Mouse (Mus musculus): Measurements from ENCODE around the gene Spink4. TPM values are rescaled to one million over a fixed set of nuclear protein-coding genes. Genes with fewer than 3 reads are reported as not detected.
A peak's percentile ranks its signal among the peaks of the same experiment; 100 is the strongest.

The Spink4 gene
- not detected for total RNA-seq (2021)

DNA sequence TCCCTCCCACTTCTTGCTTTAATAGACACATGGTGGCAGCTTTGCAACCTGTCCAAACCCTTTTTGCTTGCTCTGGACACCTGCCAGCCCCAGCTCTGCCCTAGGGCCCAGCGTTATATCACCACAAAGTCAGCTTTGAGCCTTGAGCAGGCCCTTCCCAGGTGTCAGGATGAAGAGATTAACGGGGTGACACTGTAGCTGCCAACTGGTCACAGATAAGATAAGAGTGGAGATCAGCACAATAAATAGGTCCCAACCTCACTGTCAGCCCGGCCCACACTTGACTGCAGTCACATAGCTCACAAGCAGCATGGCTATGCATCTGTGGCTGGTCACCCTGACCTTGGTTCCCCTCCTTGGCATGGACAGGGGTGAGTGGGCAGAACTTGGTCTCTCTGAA, at the start of gene Spink4:
TSS of gene Spink4 (plus strand) at position 268 of the 400 bp plus-strand sequence.
- intact Hi-C loops (cut with DNase I): no loop called here

DNA sequence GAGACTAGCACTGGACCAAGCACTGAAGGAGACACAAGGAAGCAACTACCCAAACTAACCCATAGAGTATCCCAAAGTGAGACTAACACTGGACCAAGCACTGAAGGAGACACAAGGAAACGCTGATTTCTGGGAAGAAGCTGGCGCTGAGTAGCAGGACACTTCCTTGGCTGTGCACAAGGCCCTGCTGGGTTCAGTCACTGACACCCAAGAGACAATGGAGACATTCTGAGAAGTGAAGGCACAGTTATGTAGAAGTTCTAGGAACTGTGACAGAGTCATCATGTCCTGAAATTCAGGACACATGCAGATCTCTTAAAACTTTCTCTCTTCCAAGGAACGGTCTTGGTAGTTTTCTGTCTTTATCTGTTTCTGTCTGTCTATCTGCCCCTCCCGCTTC, 49.6 kb upstream of the Spink4 start:
- no peak for DNase-seq (ENCODE audit: low spot score in 2 of 2)
- intact Hi-C loops (cut with DNase I): no loop called here

More for the DNA sequence above, at the start of gene Spink4:
- no peak for DNase-seq (ENCODE audit: low spot score in 2 of 2)

DNA sequence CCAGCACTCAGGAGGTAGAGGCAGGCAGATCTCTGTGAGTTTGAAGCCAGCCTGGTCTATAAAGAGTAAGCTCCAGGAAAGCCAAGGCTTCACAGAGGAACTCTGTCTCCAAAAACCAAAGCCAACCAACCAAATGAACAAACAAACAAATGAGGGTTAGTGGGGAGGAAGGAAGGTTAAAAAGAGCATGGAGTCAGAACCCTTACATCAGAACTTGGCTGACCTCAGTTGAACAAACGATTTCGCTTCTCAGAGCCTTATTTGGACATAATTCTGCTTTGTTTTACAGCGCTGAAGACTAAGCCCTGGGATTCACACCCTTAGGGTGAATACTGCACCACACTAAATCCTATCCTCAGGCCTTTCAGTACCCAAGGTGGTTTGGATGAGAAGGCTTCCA, 47.7 kb upstream of the Spink4 start:
- intact Hi-C loops (cut with DNase I): no loop called here
- DNase-seq (ENCODE audit: low spot score in 2 of 2): no peak

DNA sequence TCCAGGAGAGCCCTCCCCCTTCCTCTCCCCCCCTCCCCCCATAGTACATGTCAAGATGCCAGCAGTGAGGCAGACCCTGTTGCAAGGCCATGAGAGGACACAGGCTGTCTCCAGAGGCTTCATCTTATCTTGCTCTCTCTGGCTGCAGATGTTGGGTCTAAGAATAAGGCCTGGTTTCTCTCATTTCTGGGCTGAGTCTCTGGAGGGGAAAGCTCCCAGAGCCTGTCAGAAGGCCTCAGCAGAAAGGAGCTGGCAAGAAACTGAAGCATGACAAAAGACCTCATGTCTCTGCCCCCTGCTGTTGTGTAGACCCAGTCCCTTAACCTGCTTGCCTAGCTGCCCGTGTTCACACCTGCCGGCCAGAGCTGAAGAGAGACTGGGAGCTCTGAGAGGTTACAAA, 46.5 kb upstream of the Spink4 start:
- DNase-seq (ENCODE audit: low spot score in 2 of 2): no peak
- intact Hi-C loops (cut with DNase I): no loop called here

- no peak for DNase-seq (ENCODE audit: low spot score in 2 of 2)
Observed at GRCm38 (mm10) chr4:40874151-40874600, 45.7 kb upstream of the Spink4 start.

DNA sequence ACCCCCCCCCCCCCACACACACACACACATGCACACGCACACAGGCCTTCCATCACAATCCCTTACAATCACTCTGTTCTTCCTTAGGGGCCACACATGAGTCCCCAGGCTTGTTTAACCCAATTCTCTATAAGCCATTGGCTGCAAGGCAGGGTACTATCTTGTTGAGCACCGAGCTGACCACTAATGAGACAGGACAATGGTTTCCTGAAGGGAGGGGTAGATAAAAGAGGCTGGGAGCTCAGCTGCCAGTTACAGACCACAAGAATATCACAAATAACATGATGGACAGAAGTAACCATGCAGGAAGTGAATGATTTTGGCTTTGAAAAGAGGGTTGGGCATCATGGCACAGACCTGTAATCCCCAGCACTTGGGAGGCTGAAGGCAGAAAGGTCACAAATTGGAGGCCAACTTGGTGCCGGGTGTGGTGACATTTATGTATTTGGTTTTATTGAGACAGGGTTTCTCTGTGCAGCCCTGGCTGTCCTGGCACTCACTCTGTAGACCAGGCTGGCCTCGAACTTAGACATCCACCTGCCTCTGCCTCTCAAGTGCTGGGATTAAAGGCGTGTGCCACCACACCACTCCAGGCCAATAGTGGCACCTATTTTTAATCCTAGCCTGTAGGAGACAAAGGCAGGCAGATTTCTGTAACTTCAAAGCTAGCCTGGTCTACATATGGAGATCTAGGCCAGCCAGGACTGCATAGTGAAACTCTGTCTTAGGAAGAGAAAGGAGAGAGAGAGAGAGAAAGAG, 44.9 kb upstream of the Spink4 start:
- DNase-seq (ENCODE audit: low spot score in 2 of 2): no peak
- intact Hi-C loops (cut with DNase I): no loop called here

More at GRCm38 (mm10) chr4:40874151-40874600, 45.7 kb upstream of the Spink4 start:
- intact Hi-C loops (cut with DNase I): no loop called here

- intact Hi-C loops (cut with DNase I): no loop called here
- DNase-seq (ENCODE audit: low spot score in 2 of 2): peak; percentile 83 to 85
Observed at GRCm38 (mm10) chr4:40875842-40876241, 44.0 kb upstream of the Spink4 start.

DNA sequence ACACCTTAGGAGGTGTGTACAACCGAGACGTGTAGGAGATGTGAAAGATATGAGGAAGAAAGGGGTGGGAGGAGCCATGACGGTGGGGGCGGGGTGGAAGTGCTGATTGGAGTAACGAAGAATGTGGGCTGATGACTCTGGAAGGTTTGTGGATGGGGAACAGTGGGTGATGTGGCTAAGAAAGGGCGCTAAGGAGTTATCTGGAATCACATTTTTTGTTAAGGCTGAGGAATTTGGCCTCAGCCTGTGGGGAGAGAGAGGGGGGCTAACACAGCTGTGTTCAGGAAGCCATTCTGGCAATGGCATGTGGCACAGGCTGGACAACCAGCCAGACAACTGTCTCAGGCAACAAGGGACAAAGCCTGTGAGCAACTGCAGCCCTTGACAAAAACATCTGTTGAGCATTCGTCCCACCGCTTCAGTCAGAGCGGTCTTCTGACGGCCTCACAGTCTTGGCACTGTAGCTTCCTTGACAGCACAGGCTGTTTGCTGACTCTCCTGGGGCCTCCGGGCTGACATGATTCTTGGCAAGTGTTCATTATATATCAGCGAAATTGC, 43.0 kb upstream of the Spink4 start:
- no peak for DNase-seq (ENCODE audit: low spot score in 2 of 2)
- intact Hi-C loops (cut with DNase I): no loop called here

DNA sequence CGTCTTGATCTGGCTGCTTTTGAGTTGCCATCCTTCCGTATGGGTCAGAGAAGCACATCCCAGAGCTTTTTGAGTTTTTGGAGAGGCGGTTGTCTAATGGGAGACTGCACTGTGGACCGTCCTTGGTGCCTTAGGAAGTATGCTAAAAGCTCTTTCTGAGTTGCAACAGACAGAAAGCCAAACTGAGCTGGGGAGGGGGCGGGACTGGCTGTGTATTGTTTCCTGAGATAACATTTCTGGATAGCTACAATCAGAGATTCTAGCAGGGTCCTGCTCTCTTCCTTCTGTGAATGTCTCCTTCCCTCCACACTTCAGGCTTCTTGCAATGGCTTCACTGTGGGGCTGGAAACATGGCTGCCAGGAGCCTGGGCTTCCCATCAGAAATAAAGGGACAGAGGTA, 42.3 kb upstream of the Spink4 start:
- DNase-seq (ENCODE audit: low spot score in 2 of 2): no peak
- intact Hi-C loops (cut with DNase I): no loop called here

- no peak for DNase-seq (ENCODE audit: low spot score in 2 of 2)
- intact Hi-C loops (cut with DNase I): no loop called here
Observed at GRCm38 (mm10) chr4:40883200-40883599, 36.7 kb upstream of the Spink4 start.

DNA sequence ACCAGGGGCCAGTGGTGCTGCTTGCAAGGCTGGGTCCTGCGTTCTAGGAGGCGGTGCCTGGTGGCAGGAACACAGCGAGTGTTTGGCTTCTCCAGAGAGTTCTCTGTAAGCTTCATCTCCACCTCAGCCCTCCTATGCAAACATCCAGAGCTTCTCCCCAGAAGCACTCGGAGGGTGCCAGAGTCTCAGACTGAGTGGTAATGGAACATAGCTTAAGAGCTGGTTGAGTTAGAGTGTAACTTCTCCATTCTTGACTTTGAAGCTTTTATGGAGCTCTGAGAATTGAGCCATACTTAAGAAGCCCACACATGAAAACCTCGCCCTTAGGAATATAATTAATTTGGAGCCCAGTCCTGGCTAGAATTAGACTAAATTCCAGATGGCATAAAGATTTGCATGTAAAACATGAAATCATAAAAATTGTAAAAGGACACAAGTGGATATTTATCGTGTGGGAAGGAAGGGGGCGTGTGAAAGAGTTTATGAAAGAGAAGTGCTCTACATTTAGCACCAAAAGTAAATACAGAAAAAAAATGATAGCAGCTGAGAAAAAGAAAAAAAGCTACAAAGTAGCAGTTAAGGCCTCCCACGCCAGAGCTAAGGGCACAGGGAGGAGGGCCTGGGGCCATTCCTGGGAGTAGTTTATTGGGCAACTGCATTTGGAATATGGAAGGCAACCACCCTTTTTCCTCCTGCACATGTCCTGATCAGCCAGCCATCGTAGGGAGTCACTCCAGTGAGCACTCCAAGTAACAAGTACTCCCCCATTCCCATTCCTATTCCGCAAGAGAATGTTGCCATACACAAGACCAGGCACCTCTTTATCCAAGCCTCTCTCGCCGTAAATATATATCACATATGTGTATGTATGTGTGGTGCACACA, 35.3 kb upstream of the Spink4 start:
- intact Hi-C loops (cut with DNase I): loop anchor here (1.0 kb wide), 1 partner anchor 145 kb away; no protein-coding TSS in a partner anchor

DNA sequence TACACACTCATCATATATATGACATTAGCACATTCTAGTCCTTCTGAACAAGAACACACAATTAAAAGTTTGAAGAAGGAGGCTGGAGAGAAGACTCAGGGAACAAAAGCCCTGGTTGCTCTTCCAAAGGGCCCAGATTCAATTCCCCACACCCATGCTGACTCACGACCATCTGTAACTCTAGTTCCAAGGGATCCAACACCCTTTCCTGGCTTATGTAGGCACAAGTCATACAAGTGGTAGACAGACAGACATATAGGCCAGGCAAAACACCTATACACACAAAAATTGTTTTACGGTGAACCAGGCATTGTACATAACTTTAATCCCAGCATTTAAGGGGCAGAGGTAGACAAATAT, 34.7 kb upstream of the Spink4 start:
- DNase-seq (ENCODE audit: low spot score in 2 of 2): peak; percentile 25 to 46
- intact Hi-C loops (cut with DNase I): no loop called here

More for the DNA sequence above, 35.3 kb upstream of the Spink4 start:
- peak; percentile 34 to 36 for DNase-seq (ENCODE audit: low spot score in 2 of 2)

GRCm38 (mm10) chr4:40885883-40886282, 34.0 kb upstream of the Spink4 start:
- DNase-seq (ENCODE audit: low spot score in 2 of 2): no peak
- intact Hi-C loops (cut with DNase I): no loop called here

DNA sequence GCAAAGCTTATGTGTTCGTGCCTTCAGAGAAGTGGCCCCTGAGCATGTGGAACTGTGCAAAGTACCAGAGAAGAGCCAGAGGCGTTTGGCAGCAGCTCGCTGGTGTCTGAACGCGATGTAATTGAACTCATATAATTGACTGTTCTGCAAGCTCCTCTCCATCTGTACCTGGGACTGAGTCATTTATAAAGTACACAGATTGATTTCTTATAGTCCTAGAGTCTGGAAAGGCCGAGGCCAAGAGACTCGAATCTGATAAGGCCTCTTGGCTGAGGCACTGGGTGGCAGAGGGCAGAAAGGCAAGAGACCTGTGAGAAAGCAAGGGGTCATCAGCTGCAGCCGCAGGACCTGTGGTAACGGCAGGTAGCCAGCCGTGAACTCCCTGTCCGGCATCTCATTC, 31.0 kb upstream of the Spink4 start:
- intact Hi-C loops (cut with DNase I): no loop called here
- no peak for DNase-seq (ENCODE audit: low spot score in 2 of 2)

- DNase-seq (ENCODE audit: low spot score in 2 of 2): no peak
- intact Hi-C loops (cut with DNase I): no loop called here
Observed at GRCm38 (mm10) chr4:40889252-40889651, 30.6 kb upstream of the Spink4 start.

- intact Hi-C loops (cut with DNase I): no loop called here
- no peak for DNase-seq (ENCODE audit: low spot score in 2 of 2)
Observed at GRCm38 (mm10) chr4:40889983-40890382, 29.9 kb upstream of the Spink4 start.

GRCm38 (mm10) chr4:40891206-40891605, 28.6 kb upstream of the Spink4 start:
- intact Hi-C loops (cut with DNase I): no loop called here
- no peak for DNase-seq (ENCODE audit: low spot score in 2 of 2)

DNA sequence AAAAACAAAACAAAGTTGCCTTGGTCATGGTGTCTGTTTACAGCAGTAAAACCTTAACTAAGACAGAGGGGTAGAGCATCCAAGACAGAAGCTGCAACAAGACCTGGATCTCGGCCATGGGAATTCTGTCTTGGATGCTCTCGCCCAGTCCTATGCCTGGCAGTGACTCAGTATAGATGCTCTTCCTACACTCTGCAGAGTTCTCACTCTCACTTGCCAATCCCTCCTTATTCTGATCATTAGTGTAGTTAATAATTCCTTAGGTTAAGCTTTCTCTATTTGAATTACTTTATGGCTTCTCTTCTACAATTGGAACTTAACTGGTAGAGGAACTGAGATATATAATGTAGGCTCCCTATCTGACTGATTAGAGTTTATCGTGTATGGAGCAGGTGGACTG, 24.7 kb upstream of the Spink4 start:
- DNase-seq (ENCODE audit: low spot score in 2 of 2): no peak
- intact Hi-C loops (cut with DNase I): no loop called here

GRCm38 (mm10) chr4:40895646-40896045, 24.2 kb upstream of the Spink4 start:
- DNase-seq (ENCODE audit: low spot score in 2 of 2): no peak
- intact Hi-C loops (cut with DNase I): no loop called here

DNA sequence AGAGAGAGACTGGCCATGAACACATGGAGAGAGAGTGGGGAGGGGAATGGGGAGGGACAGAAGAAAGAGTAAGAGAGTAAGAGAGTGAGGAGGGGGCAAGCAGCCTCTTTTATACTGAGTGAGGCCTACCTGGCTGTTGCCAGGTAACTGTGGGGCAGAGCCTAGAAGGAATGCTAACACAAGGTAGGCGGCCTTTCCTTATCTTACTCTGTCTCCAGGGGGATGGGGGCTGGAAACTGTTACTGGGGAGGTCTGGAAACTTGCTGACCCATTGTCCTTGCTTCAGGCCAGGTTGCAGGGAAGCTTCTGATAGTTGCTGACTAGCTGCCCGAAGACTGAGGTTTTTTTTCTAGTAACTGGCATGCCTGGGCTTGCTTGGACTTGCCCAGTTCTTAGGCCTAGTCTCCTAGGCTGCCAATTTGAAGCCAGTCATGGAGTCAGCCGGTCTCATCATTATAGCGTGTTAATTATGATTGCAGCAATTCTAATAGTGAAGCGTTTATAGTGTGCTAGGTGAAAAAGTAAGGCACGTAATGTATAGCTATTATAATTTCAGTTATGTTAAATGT, 21.3 kb upstream of the Spink4 start:
- DNase-seq (ENCODE audit: low spot score in 2 of 2): no peak
- intact Hi-C loops (cut with DNase I): no loop called here

Measured in left cerebral cortex, postnatal 36 days (tissue).